Mouse (Mus musculus) CD4-positive naive resting alpha-beta T cell, adult 57 days (primary cell): ENCODE measurements around the gene Gm49353. TPM values are rescaled to one million over a fixed set of nuclear protein-coding genes. Genes with fewer than 3 reads are reported as not detected.

Experiments used
- total RNA-seq: library from RNA; stranded (reverse); gene quantifications from one replicate; pipeline ENCODE4 v1.2.4, GENCODE M21; 2023

Gm49353 gene
- total RNA-seq = not detected

GRCm38 (mm10) chr10:29198642-29199041, at the start of gene Gm49353:
Gene Gm49353, plus strand, starts transcription at chr10:29198954.

DNA sequence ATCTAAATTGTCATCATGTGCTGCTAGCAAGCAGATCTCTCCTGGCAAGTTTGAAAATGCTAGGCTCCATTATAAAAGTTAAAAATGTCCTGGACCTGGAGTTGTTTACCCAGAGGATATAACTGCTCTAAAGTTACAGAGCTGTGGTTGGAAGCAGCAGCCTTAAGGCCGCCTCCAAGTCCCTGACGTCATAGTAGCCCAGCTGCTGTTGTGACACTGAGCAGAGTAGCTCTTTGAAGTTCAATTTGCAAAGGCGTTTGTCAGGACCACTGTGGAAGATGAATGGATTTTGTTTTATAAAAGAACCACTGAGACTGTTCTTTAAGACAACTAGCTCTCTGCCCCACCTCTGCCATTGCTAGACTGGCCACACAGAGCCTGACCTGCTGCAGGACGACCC, 12.7 kb downstream of the Gm49353 start, which contains the start of gene 9330159F19Rik:
Gene 9330159F19Rik, plus strand, starts transcription at position 154 of the 400 bp plus-strand sequence.

Other genes starting within 250 kb of the Gm49353 start
- not detected for gene 2310057J18Rik, start 212.7 kb upstream of the Gm49353 start, total RNA-seq
- gene Soga3, start 55.1 kb upstream of the Gm49353 start, total RNA-seq = not detected
- not detected for gene 9330159F19Rik, start 12.7 kb downstream of the Gm49353 start, total RNA-seq
- gene Echdc1, start 114.2 kb downstream of the Gm49353 start, total RNA-seq = 7.1 TPM
- gene Rnf146, start 163.5 kb downstream of the Gm49353 start, total RNA-seq = 76.2 TPM